Mouse (Mus musculus) cerebellum, adult 18-20 months (tissue): ENCODE data around the gene Cdh5.
A peak's percentile ranks its signal among the peaks of the same experiment; 100 is the strongest.
"Not testable (repeated sequence)": the region's sequence is repeated elsewhere in the genome, so short reads cannot be mapped to it uniquely, and the experiment has no call there.

Source experiments
- DNase-seq, 2 experiments: peaks; one replicate each; pipeline ENCODE4 v3.0.0; 2021

Gene Cdh5

DNA sequence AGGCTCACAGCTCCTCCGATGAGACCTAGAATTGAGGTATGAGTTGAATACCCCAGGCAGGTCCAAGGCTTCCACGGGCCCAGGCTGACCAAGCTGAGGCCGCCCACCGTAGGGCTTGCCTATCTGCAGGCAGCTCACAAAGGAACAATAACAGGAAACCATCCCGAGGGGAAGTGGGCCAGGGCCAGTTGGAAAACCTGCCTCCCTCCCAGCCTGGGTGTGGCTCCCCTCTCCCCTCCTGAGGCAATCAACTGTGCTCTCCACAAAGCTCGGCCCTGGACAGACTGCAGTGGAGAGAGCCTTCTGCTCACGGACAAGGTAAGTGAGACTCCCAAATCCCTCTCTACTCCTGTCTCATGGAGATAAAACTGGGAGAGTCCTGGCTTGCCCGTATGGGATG, at the start of gene Cdh5:
Cdh5 (plus strand) TSS at position 211 of the 400 bp plus-strand sequence.
- no peak for DNase-seq

DNA sequence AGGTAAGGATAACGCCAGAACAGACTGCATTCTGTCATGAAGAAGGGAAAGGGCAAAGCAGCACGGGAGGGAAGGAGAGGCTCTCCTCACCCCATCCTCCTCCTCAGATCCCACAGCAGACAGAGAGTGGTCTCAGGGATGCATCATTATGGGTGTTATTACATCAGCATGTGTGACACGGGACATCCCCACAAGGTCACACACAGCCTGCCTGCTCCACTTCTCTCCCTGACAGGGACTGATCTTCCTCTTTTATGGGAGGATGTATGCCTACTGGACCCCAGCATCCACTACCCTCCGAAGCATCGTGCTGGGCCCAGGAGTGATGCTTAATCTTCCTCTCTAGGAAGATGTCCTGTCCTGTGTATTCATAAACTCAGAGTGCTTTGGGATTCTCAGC, 41.5 kb upstream of the Cdh5 start:
- no peak for DNase-seq

DNA sequence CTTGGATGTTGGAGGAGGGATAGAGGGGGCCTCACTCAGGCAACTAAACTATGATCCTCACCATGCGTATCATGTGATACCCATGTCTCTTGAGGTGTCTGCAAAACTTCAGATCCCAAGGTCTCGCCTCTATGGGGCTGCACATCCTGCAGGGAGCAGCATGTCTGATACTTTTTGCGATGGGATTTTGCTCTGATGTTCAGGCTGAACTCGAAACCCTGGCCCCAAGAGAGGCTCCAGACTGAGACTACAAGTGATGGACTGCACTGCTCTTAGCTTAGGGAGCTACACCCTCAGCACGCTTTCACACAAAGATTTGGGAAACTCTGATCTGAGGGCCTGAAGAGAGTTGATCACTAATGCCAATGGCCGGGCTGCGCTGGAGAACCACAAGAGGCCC, 41.0 kb upstream of the Cdh5 start:
- no peak for DNase-seq

DNA sequence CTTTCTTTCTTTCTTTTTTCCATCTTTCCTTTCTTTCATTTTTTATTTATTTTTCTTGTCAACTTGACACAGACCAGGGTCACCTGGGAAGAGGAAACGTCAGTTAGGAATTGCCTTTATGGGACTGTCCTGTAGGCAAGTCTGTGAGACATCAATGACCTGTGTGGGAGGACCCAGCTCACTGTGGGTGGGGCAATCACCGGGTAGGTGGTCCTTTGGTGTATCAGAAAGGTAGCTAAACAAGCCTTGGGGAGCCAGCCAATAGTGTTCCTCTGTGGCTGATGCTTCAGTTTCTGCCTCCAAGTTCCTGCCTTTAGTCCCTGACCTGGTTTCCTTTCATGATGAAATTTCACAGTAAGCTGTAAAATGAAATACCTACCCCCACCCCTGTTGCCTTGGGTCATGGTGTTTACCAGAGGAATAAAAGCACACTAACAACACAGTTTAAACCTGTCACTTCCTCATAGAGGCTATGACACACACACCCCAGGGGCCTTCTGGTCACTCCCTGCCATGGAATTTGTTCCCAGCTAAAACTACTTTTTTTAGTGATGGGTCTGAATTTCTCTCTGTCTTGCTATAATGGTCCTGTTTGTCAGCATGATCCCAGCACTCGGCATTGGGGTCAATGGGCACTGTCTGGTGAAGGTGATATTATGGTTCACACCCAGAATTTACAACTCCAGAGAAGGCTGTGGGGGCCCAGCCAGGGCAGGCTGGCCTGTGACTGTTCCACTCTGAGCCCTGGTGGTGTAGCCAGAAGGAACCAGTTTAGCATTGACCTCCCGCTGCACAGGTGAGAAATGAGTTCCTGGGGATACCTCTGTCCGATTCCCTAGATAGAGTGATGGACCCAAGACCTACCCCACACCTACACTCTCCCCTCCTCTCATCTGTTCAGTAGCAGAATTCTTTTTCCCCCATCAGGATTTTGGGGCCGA, 40.1 kb upstream of the Cdh5 start:
- DNase-seq, result no peak

DNA sequence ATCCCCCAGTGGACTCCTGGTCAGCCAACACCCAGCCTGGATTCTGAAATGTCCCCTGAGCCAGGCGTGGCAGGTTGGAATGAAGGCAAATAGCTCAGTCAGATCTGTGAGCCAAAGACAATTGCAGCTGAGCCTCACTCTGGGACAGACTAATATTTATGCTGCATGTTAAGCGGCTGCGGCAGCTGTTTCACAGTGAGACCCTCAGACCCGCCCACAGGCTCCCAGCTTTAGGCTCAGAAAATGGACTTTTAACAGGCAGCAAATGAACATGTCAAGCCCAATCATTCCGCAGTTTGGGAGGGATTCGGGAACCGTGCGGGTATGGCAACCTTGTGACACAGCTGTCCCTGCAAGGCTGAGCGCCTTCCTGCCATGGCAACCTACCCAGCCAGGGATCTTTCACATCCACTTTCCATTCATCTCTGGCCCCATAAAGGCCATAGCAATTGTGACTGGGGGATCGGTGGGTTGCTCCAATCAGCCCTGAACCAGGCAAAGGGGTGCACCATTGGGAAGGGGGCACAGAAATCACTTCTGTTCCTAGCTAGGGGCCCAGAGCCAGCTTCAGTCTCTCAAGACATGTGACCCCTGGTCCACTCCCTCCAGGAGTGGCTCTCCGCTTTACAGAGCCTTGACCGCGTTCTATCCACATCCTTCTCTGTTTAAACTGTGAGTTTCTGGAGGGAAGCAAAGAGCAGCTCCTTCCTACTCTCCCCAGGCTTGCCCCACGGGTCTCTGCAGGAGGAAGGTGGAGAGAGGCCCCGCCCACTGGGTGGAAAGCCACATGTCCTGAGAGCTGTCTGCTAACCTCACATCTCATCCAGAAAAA, 39.2 kb upstream of the Cdh5 start:
- no peak for DNase-seq

DNA sequence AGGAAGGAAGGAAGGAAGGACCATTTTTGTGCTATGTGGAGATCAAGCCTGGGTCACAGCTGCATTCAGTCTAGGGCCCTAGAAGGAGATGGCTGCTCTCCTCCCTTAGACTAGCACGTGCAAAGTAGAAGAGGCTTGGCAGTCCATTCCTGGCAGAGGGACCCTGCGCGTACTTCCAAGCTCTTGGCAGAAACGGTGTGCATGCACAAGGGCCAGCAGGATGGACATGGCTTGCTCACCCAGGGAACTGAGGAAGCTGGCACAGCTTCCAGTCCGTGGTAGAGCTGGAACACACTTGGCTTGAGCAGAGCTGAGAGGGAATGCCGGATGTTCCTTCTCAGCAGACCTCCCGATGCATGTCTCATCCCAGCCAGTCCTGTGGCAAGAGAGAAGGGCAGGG, 36.2 kb upstream of the Cdh5 start:
- DNase-seq, result no peak

DNA sequence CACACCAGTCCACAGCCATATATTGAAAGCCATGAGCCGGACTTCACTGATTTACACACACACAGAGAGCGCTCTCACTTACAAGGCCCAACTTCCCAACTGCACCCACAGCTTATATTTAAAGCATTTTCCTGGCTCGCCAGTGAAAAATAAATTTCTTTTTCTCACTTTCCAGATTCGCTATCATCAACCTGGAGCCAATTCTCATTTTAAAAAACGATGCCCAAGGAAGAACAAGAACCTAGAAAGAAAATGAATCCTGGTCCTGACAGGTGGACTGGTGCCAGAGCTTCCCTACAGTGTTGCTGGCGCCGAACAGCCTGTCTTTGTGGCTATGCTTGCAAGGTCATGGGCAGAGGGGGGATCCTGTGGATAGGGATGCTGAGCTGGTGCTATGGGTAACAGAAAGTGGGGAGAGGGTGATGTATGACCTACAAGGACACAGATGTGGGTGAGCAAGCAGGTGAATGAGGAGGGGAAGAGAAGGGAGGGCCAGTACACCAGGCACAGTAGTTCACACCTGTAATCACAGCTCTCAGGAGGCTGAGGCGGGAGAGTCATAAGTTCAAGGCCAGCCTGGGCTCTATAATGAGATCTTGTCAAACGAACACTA, 35.4 kb upstream of the Cdh5 start:
- no peak for DNase-seq

DNA sequence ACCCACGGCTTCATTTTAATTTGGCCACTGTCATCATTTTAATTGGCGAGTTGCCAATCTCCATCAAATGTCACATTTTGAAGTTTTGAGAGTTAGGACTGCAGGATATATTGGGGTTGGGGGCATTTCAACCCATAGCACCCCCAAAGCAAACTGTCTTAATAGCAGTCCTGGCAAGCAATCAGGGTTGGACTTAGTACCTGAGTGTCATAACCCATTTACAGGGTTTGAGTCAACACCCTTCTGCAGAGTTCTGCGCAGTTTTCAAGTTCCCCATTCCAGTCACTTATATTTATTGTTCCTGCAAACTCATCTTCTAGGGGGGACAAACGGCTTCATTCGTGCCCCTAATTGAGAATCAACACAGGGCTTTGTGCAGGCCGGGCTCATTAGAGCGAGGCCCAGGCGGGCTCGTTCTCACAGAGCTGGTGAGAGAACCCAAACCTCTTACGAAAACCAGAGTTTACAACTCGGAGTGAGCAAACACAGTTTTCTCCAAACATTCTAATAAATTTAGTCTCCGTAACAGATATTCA, 34.0 kb upstream of the Cdh5 start:
- no peak for DNase-seq

DNA sequence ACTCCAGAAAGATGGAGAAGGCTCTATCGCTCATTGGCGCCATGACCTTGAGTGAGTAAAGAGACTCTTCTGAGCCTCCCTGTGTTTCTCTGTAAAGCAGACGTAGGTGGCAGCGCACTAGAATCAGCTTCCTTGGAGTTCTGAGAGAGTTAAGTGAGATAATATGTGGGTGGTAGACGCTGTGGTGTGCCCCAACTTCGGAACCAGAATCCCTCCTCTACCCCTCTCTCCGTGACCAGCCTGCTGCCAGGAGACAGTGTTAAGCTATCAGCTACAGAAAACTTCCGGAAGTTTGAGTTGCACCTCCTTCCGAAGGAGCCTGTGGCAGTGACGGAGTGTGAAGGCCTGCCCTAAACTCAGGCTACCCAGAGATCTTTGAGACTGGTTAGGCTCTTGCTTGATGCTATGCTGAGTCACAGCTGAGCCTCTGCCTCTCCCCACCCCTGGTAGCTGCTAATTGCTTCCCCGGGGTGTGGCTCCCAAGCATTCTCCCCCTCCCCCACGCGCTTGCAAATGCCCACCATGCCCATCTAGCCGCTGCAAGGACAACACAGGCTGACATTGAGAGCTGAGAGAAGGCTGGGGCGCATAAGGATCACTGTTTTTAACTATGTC, 32.9 kb upstream of the Cdh5 start:
- DNase-seq, result no peak

DNA sequence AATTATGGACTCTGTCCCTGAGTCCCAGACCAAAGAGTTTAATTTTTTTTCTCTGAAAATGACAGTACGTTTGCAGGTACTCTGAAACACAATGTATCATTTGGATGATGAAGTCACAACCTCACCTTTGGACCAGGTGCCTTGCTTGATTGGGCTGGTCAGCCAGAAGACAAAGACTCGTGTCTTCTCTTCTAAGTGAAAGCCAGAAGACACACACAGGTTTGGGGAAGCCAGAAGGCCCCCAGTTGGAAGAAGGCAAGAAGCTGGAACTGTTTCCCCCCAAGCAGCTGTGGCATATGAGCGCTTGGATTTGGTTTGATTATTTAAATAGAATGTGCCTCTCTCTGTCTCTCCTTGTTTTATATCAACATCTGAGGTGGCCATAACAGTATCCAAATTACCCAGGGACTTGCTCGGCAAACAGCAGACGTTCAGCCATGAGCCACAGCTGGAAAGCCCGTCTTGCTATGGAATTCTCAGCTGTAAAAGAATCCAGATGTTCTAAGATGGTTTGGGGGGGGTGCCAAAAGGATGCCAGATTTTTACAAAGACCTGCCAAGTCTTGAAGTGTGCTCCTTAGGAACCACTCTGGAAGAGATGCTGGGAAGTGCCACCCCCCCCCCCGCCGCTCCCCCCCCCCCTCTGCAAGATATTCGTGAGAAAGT, 31.1 kb upstream of the Cdh5 start:
- DNase-seq, result not testable (repeated sequence)

DNA sequence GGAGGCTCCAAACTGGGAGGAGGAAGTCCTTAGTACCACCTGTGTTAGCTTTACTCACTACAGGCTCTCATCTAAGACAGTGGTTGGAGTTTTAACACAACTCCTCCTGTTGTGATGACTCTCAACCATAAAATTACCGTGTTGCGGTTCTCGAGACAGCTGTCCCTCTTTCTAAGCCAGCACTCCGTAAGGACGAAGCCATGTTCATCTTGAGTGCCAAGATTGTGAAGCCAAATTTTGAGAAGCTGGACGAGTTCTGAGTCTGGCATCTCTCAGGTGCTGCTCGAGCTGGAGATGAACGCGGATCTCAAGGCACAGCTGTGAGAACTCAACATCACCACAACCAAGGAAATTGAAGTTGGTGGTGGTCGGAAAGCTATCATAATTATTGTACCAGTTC, 30.5 kb upstream of the Cdh5 start:
- DNase-seq, result no peak

DNA sequence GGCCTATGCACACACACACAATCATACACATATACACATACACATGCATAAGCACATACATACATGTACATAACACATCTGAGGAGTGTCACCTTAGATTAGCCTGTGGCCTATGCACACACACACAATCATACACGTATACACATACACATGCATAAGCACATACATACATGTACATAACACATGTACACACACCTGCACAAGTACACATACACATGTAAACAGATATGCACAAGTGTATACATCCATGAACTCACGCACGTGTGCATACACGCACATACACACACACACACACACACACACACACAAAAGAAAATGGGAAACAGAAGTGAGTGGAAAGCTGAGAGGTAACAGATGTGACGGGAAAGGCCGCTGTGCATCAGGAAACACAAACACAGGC, 26.3 kb upstream of the Cdh5 start:
- no peak for DNase-seq

DNA sequence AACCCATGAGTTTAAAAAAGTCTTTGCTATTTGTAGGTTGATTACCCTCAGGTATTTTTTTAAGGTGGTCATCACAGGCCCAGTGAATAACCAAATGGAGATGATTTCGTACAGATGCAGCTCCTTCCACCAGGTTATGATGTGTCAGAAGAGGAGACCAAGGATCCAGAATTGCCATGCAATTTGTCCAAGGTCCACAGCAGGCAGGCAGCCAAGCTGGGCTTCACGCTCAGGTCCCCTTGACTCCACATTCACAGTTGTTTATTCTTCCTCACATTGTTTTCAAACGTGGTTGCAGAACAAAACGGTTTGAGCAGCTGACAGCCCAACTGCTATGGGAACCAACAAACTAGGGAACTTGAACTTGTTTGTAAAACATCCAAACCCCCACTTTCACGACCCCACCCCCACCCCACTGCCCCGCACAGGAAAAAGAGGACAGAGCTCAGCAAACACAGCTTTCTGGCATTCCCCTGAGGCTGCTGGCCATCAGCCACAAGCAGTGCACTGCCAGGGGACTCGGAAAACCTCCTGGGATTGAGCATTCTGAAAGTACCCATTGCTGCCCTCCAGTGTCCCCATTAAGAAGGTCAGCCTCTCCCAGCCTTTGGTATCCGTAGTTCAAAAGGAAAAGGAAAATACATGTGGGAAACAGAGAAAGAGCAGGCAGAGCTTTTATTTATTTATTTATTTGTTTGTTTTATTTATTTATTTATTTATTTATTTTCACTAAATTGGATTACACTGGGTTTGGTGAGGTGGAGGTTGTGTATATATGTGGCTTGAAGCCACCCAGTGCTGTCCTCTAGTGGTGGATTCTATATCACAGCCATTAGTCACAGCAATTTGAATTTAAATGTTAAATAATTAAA, 24.6 kb upstream of the Cdh5 start:
- DNase-seq, result peak; percentile 13 to 22

DNA sequence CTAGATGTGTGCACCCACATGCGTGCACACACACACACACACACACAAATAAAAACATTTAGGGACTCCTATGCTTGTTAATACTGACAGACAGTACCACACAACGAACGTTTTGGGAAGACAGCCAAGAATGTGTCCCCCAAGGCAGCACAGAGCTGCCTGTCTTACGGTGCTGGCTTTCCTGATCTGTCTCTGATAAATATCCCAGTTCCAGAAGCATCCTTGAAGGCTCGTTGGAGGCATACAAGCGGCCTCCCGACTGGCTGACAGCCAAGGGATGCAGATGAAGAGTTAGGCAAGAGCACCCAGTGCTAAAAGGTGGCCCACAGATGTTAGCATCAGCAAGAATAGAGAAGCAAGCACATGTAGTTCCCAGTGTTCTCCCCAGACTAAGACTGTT, 23.3 kb upstream of the Cdh5 start:
- DNase-seq, result no peak

DNA sequence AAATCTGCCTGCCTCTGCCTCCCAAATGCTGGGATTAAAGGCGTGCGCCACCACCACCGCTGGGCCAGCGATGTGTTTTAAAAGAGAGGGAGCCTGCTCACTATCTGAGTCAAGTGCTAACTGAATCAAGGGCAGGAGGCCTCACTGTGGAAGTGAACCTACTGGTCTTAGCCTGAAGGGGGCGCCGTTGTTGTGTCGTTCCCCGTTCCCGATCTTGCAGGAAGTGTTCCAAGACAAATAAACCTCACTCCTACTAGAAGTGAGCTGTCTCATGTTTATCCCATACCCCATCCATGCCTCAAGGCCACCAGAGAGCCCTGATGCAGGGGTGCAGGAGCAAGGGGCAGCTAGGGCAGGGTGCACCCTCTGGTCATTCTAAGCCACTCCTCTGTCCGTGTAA, 16.1 kb upstream of the Cdh5 start:
- no peak for DNase-seq

DNA sequence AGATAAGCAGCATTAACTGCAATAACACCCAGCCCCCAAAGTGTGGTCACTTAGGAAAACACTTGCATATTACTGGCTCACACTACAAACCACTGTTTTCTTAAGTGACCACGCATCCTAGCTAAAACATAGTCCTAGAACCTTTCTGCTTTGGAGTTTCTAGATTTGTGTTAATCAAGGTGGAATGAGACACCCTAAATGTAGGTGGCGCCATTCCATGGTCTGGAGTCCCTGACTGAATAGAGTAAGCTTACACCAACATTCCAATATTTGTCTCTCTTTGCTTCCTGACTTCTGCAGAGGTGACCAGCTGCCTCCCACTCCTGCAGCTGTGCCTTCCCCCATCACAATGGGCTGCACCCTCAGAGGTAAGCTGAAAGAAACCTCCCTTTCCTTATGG, 14.8 kb upstream of the Cdh5 start:
- no peak for DNase-seq

DNA sequence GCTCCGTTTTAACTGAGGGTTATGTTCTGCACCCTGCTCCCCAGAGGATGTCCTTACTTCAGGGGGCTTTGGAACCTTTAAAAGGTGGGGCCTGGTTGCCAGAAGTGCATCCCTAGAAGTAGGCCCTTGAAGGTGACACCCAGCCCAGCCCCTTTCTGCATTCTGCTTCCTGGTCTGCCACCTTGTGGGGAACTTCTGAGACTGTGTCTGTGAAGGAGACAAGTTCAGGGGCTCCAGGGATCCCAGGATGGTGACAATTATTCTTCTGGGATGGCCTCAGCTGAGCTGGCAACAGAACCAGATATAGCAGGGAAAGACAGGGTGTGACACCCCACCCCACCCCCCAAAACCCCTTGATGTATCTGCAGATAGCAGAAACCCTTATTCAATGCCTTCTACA, 14.3 kb upstream of the Cdh5 start:
- no peak for DNase-seq

DNA sequence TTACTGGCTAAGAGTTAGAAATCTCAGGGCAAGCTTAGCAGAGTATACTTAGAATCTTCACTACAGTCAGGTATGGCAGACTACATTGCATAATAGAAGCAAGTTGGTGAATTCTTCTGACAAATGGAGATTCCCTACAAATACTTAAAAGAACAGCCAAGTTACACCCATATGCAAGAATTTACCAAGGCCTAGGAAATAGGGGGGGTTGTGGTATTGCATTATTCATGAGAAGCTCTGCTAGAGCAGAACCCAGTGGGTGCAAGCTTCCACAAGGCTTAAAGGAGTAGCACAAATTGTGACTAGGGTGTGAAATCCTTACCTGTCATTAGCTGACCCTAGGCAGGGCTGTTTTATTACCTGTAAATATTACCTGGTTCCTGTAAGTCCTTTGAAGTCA, 13.5 kb upstream of the Cdh5 start:
- not testable (repeated sequence) for DNase-seq

DNA sequence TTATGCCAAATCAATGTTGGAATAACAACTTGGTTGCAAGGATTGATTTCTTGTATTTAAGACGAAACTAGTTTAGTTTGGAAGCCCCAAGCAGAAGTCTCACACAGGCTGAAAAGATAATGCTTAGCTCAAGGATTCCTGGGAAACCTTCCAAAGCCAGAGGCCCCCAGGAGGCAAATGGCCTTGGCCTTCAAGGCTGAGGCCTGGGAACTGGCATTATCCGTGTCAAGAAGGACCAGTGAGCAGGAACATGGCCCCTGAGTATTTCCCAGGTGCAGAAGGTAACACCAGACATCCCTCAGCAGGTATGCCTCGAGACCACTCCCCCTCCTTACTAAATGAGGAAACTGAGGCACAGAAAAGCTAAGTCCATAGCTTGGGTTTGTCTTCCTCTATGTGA, 12.5 kb upstream of the Cdh5 start:
- DNase-seq, result no peak

DNA sequence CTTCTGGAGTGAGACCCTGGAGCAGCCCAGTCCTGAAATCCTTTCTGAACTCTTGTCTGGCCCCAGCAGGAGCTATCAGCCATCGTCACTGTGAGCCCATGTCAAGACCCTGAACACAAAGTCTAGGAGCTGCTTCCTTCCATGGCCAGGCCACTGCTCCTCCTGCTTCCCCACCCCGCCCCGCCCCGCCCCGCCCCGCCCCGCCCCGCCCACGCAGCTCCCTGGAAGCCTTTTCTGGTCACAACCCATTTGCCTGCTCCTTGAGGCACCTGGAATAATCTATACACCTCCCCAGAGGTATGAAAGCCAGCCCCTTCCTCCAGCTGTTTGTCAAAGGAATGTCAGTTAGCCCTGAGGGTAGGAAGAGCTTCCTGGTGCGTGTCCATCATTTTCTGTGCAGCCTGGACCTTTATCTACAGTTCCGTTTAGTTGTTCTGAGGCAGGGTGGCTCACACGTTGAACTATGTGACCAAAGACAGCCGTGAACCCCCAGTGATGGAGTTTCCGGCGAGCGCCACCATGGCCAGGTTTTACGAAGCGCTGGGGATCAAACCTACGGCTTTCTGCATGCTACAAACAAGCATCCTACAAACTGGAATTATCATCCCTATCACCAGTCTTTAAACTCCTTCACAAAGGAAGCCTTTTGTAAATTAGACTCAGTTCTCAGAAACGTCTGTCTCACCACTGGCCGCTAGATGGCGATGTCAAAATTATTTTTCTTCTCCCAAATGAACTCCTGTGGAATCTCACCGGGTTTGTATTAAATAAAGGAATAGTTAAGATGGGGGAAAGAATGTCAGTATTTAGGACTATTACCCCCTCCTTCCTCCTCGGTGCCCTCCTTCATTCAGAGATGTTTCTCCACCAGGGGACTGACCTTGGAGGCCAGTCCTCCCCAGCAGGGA, 10.2 kb upstream of the Cdh5 start:
- not testable (repeated sequence) for DNase-seq
